Mouse (Mus musculus) brain, embryonic 14.5 days (tissue): ENCODE results near the gene Nip7.

Experiments used
- CTCF ChIP-seq: fragments of 200-500 bp; IDR thresholded peaks from 2 replicates; pipeline ENCODE4 v1.5.1; 2012; ENCODE audit warnings: inconsistent platforms, mild to moderate bottlenecking, moderate library complexity, borderline replicate concordance; ENCODE audit not compliant: insufficient read depth, insufficient read length; ENCODE audit errors: extremely low read depth
- POLR2A ChIP-seq: fragments of 200-500 bp; IDR thresholded peaks from 2 replicates; pipeline ENCODE4 v1.6.1; 2012; ENCODE audit warnings: mild to moderate bottlenecking, inconsistent platforms, borderline replicate concordance; ENCODE audit not compliant: poor library complexity, insufficient read depth, insufficient read length, severe bottlenecking; ENCODE audit errors: extremely low read depth

- TF ChIP-seq POLR2A (no peak), CTCF (no peak)
Measured at GRCm38 (mm10) chr8:107035641-107036040, 21.0 kb upstream of the Nip7 start.
